Mouse (Mus musculus): ENCODE measurements around the gene Zbtb38. TPM values are rescaled to one million over a fixed set of nuclear protein-coding genes. Genes with fewer than 3 reads are reported as not detected.
A peak's percentile ranks its signal among the peaks of the same experiment; 100 is the strongest.

Gene Zbtb38
- total RNA-seq, 2 experiments from 2014 or later: 60.0 to 97.3 TPM

- no peak for DNase-seq (ENCODE audit: low spot score in 2 of 2)
These were observed 35.7 kb downstream of the Zbtb38 start for GRCm38 (mm10) chr9:96716735-96717444.

- DNase-seq (ENCODE audit: low spot score in 2 of 2): no peak
These were observed 36.5 kb downstream of the Zbtb38 start for GRCm38 (mm10) chr9:96716136-96716535.

DNA sequence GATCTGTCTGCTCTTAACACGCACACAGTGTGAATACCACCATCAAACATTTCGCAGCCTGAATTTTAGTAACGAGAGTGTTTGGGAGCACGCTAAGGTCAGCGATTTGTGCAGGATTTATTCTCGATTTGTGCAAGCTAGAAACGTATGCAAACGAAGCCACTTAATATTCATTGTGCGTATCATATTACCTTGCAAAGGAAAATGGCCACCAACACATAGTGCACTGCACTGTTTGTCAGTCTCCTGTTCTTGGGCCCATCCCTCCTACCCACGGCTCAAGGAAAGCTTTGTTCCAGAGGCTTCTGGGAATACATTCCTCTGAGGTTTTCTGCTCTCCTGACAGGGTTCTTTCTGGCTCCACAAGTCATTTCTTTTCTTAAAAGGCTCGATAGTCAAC lies 37.5 kb downstream of the Zbtb38 start:
- no peak for DNase-seq (ENCODE audit: low spot score in 2 of 2)

DNA sequence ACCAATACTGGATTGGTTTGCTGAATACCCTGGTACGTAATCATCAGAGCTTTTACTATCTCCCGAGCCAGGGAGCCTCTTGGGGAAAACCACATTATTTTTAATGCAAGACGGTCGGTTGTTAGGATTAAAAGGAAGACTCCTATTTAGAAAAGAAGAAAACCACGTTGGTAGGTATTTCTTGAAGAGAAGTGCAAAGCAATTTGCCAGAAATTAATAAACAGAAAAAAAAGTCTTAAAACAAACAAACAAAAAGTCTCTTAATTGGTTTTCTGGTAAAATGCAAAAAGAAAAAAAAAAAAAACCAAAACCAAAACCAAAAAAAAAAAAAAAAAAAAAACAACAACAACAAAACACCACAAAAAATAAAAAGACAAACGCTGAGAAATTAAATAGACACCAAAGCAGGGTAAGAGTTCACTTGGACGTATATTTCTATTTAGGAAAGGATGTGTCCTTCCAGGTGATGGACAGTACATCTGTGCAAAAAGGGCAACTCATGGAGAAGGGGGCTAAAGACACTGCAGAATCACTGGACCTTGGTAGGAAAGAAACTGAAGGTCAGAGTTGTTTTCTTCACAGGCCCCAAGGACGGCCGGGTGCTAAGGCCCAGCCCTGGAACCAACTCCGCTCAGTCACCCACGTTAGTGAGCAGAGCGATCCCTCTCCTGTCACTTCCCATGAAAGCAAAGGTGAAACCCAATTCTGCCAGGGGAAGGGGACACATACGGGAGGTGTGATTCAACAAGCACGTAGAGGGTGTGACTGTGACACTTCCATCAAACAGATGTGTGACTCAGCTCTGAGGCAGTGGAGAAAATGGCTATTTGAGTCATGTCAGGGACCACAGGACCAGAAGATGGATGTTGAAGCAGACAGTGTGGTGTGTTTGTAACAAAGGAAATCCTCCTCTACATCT lies 38.9 kb downstream of the Zbtb38 start:
- no peak for DNase-seq (ENCODE audit: low spot score in 2 of 2)

- DNase-seq (ENCODE audit: low spot score in 2 of 2): peak in 1 of 2 experiments; percentile 56
These were observed 39.7 kb downstream of the Zbtb38 start for GRCm38 (mm10) chr9:96712758-96713471.

DNA sequence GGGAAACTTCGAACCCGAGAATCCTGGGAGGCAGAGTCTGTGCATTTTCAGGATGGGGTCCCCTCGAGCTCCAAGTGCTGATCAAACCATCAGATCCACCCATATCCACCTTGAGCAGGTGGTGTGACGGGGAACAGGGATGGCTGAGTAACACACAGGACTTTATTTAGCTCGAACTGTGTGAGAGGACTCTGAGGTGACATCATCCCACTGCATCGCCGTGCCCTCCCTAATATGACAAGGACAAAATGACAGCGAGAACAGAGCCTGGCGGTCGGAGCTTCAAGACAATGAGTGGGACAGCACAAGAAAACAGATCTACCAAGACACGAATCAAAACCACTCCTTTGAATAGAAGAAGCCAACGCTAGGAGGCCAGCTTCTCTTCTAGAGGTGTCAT lies 40.6 kb downstream of the Zbtb38 start:
- DNase-seq (ENCODE audit: low spot score in 2 of 2): no peak

- DNase-seq (ENCODE audit: low spot score in 2 of 2): no peak
These were observed 42.2 kb downstream of the Zbtb38 start for GRCm38 (mm10) chr9:96710241-96710946.

DNA sequence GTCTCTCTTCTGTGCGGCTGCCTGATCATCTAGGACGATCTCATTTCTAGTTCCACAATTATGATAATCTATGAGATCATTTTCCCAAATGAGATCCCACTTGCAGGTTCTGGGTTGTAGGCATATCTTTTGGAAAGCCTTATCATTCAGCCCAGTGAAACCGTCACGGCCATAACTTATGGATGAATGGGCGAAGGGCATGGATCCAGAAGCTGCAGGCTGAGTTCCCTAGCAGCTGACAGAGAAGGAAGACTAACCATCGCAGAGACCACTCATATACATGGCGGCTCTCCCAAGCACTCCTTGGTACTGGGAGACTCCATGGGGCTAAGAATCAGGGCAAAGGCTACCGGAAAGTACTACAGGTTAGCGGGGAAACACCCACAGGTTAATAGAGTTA lies 43.7 kb downstream of the Zbtb38 start:
- no peak for DNase-seq (ENCODE audit: low spot score in 2 of 2)

DNA sequence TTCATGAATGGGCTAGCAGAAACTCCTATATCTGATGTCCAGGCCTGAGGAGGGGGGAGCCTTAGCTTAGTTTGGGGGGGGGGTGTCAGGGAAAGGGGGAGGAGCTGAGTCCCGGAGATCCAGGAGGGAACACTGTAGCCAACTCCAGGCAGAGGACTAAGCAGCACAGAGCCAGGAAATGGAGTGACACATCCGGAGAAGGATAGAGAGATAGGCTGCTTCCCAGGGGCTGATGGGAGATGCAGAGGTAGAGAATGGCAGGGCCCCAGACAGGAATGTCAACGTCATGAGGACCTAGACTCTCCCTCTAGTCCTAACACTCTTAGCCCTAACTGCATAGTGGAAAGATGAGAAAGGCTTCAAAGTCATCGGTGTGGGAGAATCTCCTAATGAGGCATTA lies 44.7 kb downstream of the Zbtb38 start:
- DNase-seq (ENCODE audit: low spot score in 2 of 2): no peak

DNA sequence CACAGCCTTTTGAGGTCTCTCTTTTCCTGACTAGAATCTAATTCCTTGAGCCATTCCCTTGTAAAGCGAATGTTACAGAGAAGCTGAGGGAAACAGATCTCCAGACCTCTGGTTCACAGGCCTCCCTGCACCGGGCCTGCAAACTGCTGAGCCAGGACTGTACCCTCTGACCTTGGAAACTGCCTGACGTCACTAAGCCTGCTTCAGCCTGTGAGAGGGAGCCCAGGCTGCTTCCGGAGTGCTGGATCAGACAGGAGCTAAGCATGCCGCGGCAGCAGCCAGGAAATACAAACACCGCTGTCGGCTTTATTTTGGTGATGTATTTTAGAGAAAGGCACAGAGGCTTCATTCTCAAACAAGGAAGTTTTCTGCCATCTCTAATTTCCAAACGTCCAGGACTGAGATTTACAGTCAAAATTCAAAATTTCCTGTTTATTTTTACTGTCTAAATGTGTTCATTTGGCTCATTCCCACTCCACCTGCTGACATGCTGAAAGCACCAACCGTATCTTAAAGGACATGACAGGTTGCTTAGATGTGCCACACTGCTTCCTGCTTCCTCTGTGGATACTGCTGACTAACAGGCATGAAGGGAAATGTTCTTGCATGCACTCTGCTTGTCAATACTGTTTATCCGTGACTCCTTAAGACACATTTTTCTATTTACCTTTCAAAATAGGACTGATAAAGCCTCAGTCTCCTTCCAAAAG lies 46.9 kb downstream of the Zbtb38 start:
- DNase-seq (ENCODE audit: low spot score in 2 of 2): peak; percentile 74 to 77

DNA sequence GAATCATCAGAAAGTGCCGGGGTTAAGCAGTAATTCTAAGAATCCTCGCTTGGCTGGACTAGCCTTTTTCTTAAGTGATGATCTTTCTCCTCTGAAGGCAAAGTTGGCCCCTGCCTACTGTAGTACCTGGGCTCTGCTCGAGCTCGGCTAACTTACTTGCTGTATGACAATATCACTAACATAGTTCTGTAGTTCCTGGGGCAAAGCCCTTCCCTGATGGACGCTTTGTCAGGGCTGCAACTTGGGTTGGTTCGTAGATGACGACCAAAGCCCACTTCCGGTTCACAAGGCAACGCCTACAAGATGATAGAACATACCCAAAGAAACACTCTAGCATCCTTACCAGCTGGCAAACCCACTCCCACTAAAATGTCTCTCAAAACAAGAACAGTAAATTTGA lies 47.7 kb downstream of the Zbtb38 start:
- DNase-seq (ENCODE audit: low spot score in 2 of 2): no peak

GRCm38 (mm10) chr9:96701891-96702290 lies 50.7 kb downstream of the Zbtb38 start:
- no peak for DNase-seq (ENCODE audit: low spot score in 2 of 2)

- no peak for DNase-seq (ENCODE audit: low spot score in 2 of 2)
These were observed 53.2 kb downstream of the Zbtb38 start for GRCm38 (mm10) chr9:96699276-96700035.

DNA sequence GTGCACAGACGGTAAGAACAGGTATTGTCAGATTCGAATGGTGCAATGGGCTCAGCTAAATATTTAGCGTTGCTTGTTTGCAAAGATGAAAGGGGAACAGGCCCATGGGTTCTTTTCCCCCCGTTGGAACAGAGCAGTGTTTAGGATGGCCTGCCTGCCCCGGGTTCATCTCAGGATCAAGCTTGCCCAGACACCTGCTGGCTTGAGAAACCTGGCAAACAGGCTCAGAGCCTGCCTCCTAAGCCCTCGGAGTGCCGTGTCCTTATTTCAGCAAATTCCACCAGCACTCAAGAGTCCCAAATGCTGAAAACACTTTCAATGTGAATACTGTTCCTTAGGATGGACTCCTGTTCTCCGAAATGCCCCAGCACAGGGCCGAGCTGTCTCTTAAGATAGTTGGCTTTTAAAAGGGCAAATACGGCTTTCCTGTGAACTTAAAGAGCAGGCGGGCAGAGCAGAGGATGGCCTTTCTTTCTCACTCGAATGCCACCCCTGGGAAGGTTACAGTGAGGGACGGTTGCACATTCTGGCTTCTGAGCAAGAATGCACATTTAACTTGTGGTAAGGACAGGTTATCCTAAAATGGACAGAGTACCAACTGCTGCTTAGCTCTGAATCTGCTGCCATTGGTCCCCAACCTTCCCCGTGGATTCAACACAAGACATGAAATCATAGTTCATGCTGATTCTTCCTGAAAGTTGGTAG lies 55.7 kb downstream of the Zbtb38 start:
- no peak for DNase-seq (ENCODE audit: low spot score in 2 of 2)

DNA sequence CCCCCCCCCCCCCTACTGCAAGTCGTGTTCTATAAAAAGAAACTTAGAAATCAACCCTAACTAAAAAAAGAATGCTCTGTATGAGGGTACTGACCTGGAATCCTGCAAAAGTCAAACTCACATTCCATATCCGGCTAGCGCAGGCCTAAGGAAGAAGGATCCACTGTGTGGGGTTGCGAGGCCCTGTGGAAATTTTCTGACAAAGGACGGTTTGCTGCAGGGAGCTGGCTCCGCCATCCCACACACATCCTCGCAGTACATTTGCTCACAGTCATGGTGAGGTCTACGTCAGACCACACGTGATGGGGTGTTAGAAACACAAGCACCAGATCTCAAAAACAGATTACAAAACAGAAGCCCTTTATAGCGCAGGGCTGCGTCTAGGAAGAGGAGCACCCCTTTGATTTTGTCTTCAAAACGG lies 56.5 kb downstream of the Zbtb38 start:
- DNase-seq (ENCODE audit: low spot score in 2 of 2): no peak

DNA sequence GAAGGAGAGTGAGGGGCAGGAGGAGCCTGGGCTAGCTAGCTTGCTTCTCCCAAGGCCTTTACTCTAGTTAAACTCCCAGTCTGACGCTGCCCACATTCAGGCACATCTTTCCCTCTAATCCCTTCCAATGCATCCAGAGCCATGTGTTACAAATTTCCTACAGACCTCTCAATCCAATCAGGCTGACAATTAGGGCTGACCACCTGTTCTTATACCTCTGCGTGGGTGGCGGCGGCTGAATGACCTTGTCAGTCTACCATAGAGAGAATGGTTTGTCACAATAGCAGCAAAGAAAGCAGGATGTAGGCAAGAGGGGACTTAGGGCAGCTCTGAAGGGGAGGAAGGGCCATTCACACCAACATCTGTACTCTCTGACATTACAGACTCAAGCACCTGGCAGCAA lies 62.2 kb downstream of the Zbtb38 start:
- DNase-seq (ENCODE audit: low spot score in 2 of 2): peak in 1 of 2 experiments; percentile 18

- DNase-seq (ENCODE audit: low spot score in 2 of 2): peak in 1 of 2 experiments; percentile 16
These were observed 63.6 kb downstream of the Zbtb38 start for GRCm38 (mm10) chr9:96689076-96689475.

DNA sequence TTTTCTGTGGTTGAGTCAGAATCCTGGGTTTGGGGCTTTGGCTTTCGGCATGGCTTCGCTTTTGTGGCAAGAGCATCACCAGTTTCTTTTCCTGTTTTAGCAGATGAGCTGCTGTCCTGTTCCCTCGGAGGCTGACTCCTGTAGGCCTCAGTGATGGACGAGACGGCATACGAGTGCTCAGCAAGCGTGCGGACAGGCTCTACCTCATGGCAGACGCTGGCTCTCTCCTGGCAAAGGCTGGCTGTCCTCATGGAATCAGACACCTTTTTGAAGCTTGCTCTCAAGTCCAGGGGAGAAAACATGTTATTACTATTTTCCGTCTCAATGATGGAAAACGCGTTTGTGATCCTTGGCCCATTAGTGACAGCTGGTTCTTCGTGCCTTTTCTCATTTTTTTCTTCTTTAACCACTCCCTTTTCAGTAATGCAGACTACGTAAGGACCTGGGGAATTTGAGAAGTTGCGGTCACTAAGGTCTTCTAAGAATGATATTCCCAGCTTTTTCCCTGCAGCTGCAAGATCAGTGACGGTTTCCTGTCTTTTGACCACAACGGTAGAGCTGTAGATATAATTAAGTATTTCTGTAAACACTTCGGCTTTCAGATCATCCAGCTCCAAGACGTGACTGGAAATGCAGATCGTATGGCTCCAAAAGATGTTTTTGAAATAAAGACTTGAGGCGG lies 64.3 kb downstream of the Zbtb38 start:
- peak in 1 of 2 experiments; percentile 16 for DNase-seq (ENCODE audit: low spot score in 2 of 2)
